Mouse (Mus musculus): ENCODE data around the gene Cib1. TPM values are rescaled to one million over a fixed set of nuclear protein-coding genes. Genes with fewer than 3 reads are reported as not detected.

Gene Cib1
- polyA plus RNA-seq, 1 experiment from 2014 or later, result 67.4 TPM

- Histone ChIP-seq H3K27ac (ENCODE audit: low read depth) (no peak overlapping the region), H3K9me3 (ENCODE audit: low read depth, low read length) (no peaks in the 10 kb centered on the region), H3K4me2 (no peak overlapping the region), H3K4me3 (ENCODE audit: low read depth, low read length) (no peak overlapping the region), H3K4me1 (ENCODE audit: insufficient read depth) (no peaks in the 10 kb centered on the region), H3K9ac (no peak overlapping the region), H3K36me3 (ENCODE audit: insufficient read depth) (no peaks in the 10 kb centered on the region), H3K27me3 (ENCODE audit: insufficient read depth, low read length) (no peaks in the 10 kb centered on the region)
- WGBS, result 82% methylated on average over 6 of the region's 6 CpGs
- no peak for ATAC-seq (ENCODE audit: insufficient read depth)
- no peak for DNase-seq
- no peak for TF ChIP-seq CTCF (IDR thresholded peaks at IDR 0.05; ENCODE audit: low read depth)
Measured at GRCm38 (mm10) chr7:80179790-80180189, 52.8 kb downstream of the Cib1 start.

- no peak for DNase-seq
- Histone ChIP-seq H3K27ac (ENCODE audit: low read depth) (no peak overlapping the region), H3K4me2 (no peak overlapping the region), H3K36me3 (ENCODE audit: insufficient read depth) (no peaks in the 10 kb centered on the region), H3K4me3 (ENCODE audit: low read depth, low read length) (no peak overlapping the region), H3K9ac (no peak overlapping the region), H3K9me3 (ENCODE audit: low read depth, low read length) (no peaks in the 10 kb centered on the region), H3K4me1 (ENCODE audit: insufficient read depth) (no peaks in the 10 kb centered on the region), H3K27me3 (ENCODE audit: insufficient read depth, low read length) (no peaks in the 10 kb centered on the region)
- no peak for ATAC-seq (ENCODE audit: insufficient read depth)
- no peak for TF ChIP-seq CTCF (IDR thresholded peaks at IDR 0.05; ENCODE audit: low read depth)
- WGBS, result 82% methylated on average over 6 of the region's 6 CpGs
Measured at GRCm38 (mm10) chr7:80179327-80179726, 53.3 kb downstream of the Cib1 start.

GRCm38 (mm10) chr7:80178037-80178729, 54.4 kb downstream of the Cib1 start:
- DNase-seq (no peak), ATAC-seq (ENCODE audit: insufficient read depth) (no peak)
- no peaks in the 10 kb centered on the region for H3K9me3 ChIP-seq (ENCODE audit: low read depth, low read length)
- no peaks in the 10 kb centered on the region for H3K4me1 ChIP-seq (ENCODE audit: insufficient read depth)
- TF ChIP-seq CTCF (IDR thresholded peaks at IDR 0.05; ENCODE audit: low read depth), result no peak
- no peak overlapping the region for H3K27ac ChIP-seq (ENCODE audit: low read depth)
- H3K4me2 ChIP-seq, result no peak overlapping the region
- no peaks in the 10 kb centered on the region for H3K36me3 ChIP-seq (ENCODE audit: insufficient read depth)
- no peak overlapping the region for H3K4me3 ChIP-seq (ENCODE audit: low read depth, low read length)
- 86% methylated on average over 10 of the region's 10 CpGs for WGBS
- no peak overlapping the region for H3K9ac ChIP-seq
- H3K27me3 ChIP-seq (ENCODE audit: insufficient read depth, low read length), result no peaks in the 10 kb centered on the region

- TF ChIP-seq CTCF (IDR thresholded peaks at IDR 0.05; ENCODE audit: low read depth), result no peak
- no peak overlapping the region for H3K4me2 ChIP-seq
- no peaks in the 10 kb centered on the region for H3K4me1 ChIP-seq (ENCODE audit: insufficient read depth)
- no peaks in the 10 kb centered on the region for H3K9me3 ChIP-seq (ENCODE audit: low read depth, low read length)
- DNase-seq (no peak), ATAC-seq (ENCODE audit: insufficient read depth) (no peak)
- H3K4me3 ChIP-seq (ENCODE audit: low read depth, low read length), result no peak overlapping the region
- no peaks in the 10 kb centered on the region for H3K36me3 ChIP-seq (ENCODE audit: insufficient read depth)
- H3K27me3 ChIP-seq (ENCODE audit: insufficient read depth, low read length), result no peaks in the 10 kb centered on the region
- no peak overlapping the region for H3K9ac ChIP-seq
- no peak overlapping the region for H3K27ac ChIP-seq (ENCODE audit: low read depth)
- WGBS, result 89% methylated on average over 3 of the region's 3 CpGs
Measured at GRCm38 (mm10) chr7:80177438-80177837, 55.2 kb downstream of the Cib1 start.

Other genes starting within 250 kb of the Cib1 start
- gene Zfp710, start 208.0 kb downstream of the Cib1 start, polyA plus RNA-seq (2014; fragmentation: Nextera tagmentation; extraction: Ambion mirVana), result 15.8 and 17.7 TPM in 2 replicates
- 629 and 635 TPM in 2 replicates for gene Idh2, start 117.4 kb downstream of the Cib1 start, polyA plus RNA-seq (2014; fragmentation: Nextera tagmentation; extraction: Ambion mirVana)
- 11.9 and 12.8 TPM in 2 replicates for gene Sema4b, start 46.0 kb downstream of the Cib1 start, polyA plus RNA-seq (2014; fragmentation: Nextera tagmentation; extraction: Ambion mirVana)
- gene Gdpgp1, start 52 bp upstream of the Cib1 start, polyA plus RNA-seq (2014; fragmentation: Nextera tagmentation; extraction: Ambion mirVana), result 3.9 and 4.0 TPM in 2 replicates
- gene Ttll13, start 13.6 kb upstream of the Cib1 start, polyA plus RNA-seq (2014; fragmentation: Nextera tagmentation; extraction: Ambion mirVana), result 0.50 and 0.71 TPM in 2 replicates
- gene Ngrn, start 28.4 kb upstream of the Cib1 start, polyA plus RNA-seq (2014; fragmentation: Nextera tagmentation; extraction: Ambion mirVana), result 40.1 and 41.0 TPM in 2 replicates
- 11.6 and 12.1 TPM in 2 replicates for gene Vps33b, start 36.8 kb upstream of the Cib1 start, polyA plus RNA-seq (2014; fragmentation: Nextera tagmentation; extraction: Ambion mirVana)
- 205 and 206 TPM in 2 replicates for gene Prc1, start 61.6 kb upstream of the Cib1 start, polyA plus RNA-seq (2014; fragmentation: Nextera tagmentation; extraction: Ambion mirVana)
- 11.0 and 12.0 TPM in 2 replicates for gene Rccd1, start 91.6 kb upstream of the Cib1 start, polyA plus RNA-seq (2014; fragmentation: Nextera tagmentation; extraction: Ambion mirVana)
- 34.3 and 35.3 TPM in 2 replicates for gene Unc45a, start 108.2 kb upstream of the Cib1 start, polyA plus RNA-seq (2014; fragmentation: Nextera tagmentation; extraction: Ambion mirVana)
- 17.2 and 17.9 TPM in 2 replicates for gene Hddc3, start 110.3 kb upstream of the Cib1 start, polyA plus RNA-seq (2014; fragmentation: Nextera tagmentation; extraction: Ambion mirVana)
- 20.1 and 23.9 TPM in 2 replicates for gene Man2a2, start 138.6 kb upstream of the Cib1 start, polyA plus RNA-seq (2014; fragmentation: Nextera tagmentation; extraction: Ambion mirVana)
- gene Fes, start 155.1 kb upstream of the Cib1 start, polyA plus RNA-seq (2014; fragmentation: Nextera tagmentation; extraction: Ambion mirVana), result 10.1 and 12.0 TPM in 2 replicates
- gene Furin, start 172.6 kb upstream of the Cib1 start, polyA plus RNA-seq (2014; fragmentation: Nextera tagmentation; extraction: Ambion mirVana), result 18.0 and 19.4 TPM in 2 replicates